Mouse (Mus musculus): ENCODE results near the gene Slc7a10. TPM values are rescaled to one million over a fixed set of nuclear protein-coding genes. Genes with fewer than 3 reads are reported as not detected.

Gene Slc7a10
- polyA plus RNA-seq, 1 experiment from 2014 or later: 0.16 TPM

DNA sequence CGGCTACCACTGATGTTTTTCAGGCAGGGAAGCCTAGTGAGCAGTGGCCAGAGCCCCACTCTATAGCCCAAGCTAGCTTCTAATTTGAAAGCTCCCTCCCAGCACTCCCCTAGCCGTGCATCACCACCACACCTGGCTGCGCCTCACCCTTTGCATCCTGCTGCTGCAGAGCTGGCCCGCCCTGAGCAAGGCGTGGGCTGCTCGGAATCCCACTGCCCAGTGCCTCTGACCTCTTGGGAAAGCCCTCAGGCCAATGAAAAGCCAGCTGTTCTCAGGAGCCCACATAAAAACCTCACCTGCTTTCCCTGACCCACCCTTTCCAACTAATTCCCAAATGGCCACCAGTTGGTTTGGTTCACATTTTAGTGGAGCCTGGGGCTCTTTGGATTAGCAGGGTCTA, 22.1 kb upstream of the Slc7a10 start:
- WGBS: 54% methylated on average over 6 of the region's 6 CpGs
- H3K27ac ChIP-seq (replicated peaks; ENCODE audit: low read depth, low read length): no peak overlapping the region
- no peak overlapping the region for H3K9ac ChIP-seq (ENCODE audit: low read length)
- H3K27me3 ChIP-seq (ENCODE audit: control insufficient read depth, insufficient read depth, low read length): no peaks in the 10 kb centered on the region
- no peaks in the 10 kb centered on the region for H3K9me3 ChIP-seq (ENCODE audit: control insufficient read depth, low read length)
- ATAC-seq (ENCODE audit: insufficient number of reproducible peaks, low FRiP score, low TSS enrichment, low read depth) (no peak), DNase-seq (ENCODE audit: low spot score) (no peak)
- no peak overlapping the region for H3K4me3 ChIP-seq (ENCODE audit: low read depth, low read length)
- no peaks in the 10 kb centered on the region for H3K4me1 ChIP-seq (ENCODE audit: control insufficient read depth, insufficient read depth, low read length)
- H3K4me2 ChIP-seq (ENCODE audit: low read depth, severe bottlenecking): no peak overlapping the region
- no peaks in the 10 kb centered on the region for H3K36me3 ChIP-seq (ENCODE audit: control insufficient read depth, insufficient read depth, low read length)

DNA sequence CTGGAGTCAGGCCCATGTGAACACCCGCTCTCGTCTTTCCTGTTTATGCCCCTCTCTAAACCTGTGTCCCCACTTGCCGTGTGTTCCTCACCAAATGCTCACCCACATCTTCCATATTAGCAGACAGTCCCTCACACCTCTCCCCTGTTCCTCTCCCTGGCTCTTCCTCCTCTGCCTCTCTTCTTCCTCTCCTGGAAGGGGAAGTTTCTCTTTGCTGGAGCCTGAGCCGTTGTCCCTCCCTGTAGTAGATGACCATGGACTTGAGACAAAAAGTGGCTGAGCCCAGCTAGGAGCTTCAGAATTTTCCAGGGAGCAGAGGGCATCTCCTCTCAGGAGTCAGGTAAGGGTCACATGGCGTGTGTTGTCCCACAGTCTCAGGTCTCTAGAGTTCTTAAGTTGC, 19.2 kb upstream of the Slc7a10 start:
- no peaks in the 10 kb centered on the region for H3K9me3 ChIP-seq (ENCODE audit: control insufficient read depth, low read length)
- H3K27ac ChIP-seq (replicated peaks; ENCODE audit: low read depth, low read length): no peak overlapping the region
- DNase-seq (ENCODE audit: low spot score): no peak
- no peaks in the 10 kb centered on the region for H3K4me1 ChIP-seq (ENCODE audit: control insufficient read depth, insufficient read depth, low read length)
- H3K9ac ChIP-seq (ENCODE audit: low read length): no peak overlapping the region
- H3K4me3 ChIP-seq (ENCODE audit: low read depth, low read length): no peak overlapping the region
- no peak for ATAC-seq (ENCODE audit: insufficient number of reproducible peaks, low FRiP score, low TSS enrichment, low read depth)
- 78% methylated on average over 5 of the region's 5 CpGs for WGBS
- H3K36me3 ChIP-seq (ENCODE audit: control insufficient read depth, insufficient read depth, low read length): no peaks in the 10 kb centered on the region
- no peaks in the 10 kb centered on the region for H3K27me3 ChIP-seq (ENCODE audit: control insufficient read depth, insufficient read depth, low read length)
- H3K4me2 ChIP-seq (ENCODE audit: low read depth, severe bottlenecking): no peak overlapping the region

GRCm38 (mm10) chr7:35167925-35168324, 18.3 kb upstream of the Slc7a10 start:
- Histone ChIP-seq H3K4me1 (ENCODE audit: control insufficient read depth, insufficient read depth, low read length) (no peaks in the 10 kb centered on the region), H3K4me3 (ENCODE audit: low read depth, low read length) (no peak overlapping the region), H3K4me2 (ENCODE audit: low read depth, severe bottlenecking) (no peak overlapping the region), H3K27ac (replicated peaks; ENCODE audit: low read depth, low read length) (no peak overlapping the region), H3K9ac (ENCODE audit: low read length) (no peak overlapping the region), H3K27me3 (ENCODE audit: control insufficient read depth, insufficient read depth, low read length) (no peaks in the 10 kb centered on the region), H3K9me3 (ENCODE audit: control insufficient read depth, low read length) (no peaks in the 10 kb centered on the region), H3K36me3 (ENCODE audit: control insufficient read depth, insufficient read depth, low read length) (no peaks in the 10 kb centered on the region)
- DNase-seq (ENCODE audit: low spot score): no peak
- no peak for ATAC-seq (ENCODE audit: insufficient number of reproducible peaks, low FRiP score, low TSS enrichment, low read depth)
- 60% methylated on average over 2 of the region's 2 CpGs for WGBS

DNA sequence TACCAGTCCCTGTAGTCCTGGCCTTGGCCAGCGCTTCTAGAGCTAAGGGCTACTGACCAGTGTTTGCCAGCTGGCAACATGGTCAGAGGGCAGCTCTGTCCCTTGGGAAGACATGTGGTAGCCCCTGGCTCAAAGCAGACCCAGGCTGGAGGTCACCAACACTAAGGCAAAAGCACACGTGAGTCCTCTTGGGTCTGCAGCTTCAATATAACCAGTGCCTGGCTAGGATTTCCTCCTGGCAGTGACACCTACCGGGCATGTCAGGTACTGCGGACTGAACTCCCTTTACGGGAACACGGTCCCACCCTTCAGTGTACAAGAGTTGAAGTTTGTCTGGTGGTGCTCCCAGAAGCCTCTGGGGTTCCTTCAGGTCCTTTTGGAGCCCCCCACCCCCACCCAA, 16.8 kb upstream of the Slc7a10 start:
- WGBS: 15% methylated on average over 6 of the region's 6 CpGs
- Histone ChIP-seq H3K4me1 (ENCODE audit: control insufficient read depth, insufficient read depth, low read length) (no peaks in the 10 kb centered on the region), H3K36me3 (ENCODE audit: control insufficient read depth, insufficient read depth, low read length) (no peaks in the 10 kb centered on the region), H3K27ac (replicated peaks; ENCODE audit: low read depth, low read length) (no peak overlapping the region), H3K27me3 (ENCODE audit: control insufficient read depth, insufficient read depth, low read length) (no peaks in the 10 kb centered on the region), H3K9ac (ENCODE audit: low read length) (no peak overlapping the region), H3K4me2 (ENCODE audit: low read depth, severe bottlenecking) (no peak overlapping the region), H3K9me3 (ENCODE audit: control insufficient read depth, low read length) (no peaks in the 10 kb centered on the region), H3K4me3 (ENCODE audit: low read depth, low read length) (no peak overlapping the region)
- ATAC-seq (ENCODE audit: insufficient number of reproducible peaks, low FRiP score, low TSS enrichment, low read depth): no peak
- peak; percentile 93 for DNase-seq (ENCODE audit: low spot score)

DNA sequence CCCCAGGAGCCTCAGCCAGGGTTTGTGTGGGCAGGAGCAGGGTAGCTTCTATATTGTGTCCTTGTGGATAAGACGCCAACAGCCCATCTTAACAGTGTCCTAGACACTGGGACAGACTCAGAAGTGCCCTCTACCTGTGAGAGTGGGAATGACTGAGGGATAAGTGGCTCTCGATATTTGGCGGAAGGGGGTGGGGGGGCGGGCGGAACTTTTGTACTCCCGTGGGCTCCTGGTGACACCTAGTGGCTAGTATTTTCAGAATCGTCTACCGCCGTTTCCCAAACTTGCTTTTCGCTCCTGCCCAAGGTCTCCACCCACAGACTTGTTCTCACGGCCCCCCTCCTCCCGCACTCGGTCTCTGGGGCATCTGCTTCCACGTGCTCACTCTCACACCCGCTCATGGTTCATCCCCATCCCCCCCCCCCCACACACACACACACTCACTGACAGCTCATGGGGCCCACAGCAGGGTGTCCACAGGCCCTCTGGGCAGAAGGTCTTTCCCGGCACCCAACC, 14.3 kb upstream of the Slc7a10 start:
- DNase-seq (ENCODE audit: low spot score) (peak; percentile 88), ATAC-seq (ENCODE audit: insufficient number of reproducible peaks, low FRiP score, low TSS enrichment, low read depth) (peak; percentile 44; the same call in 1 of the 2 replicates)
- H3K9me3 ChIP-seq (ENCODE audit: control insufficient read depth, low read length): no peaks in the 10 kb centered on the region
- no peaks in the 10 kb centered on the region for H3K36me3 ChIP-seq (ENCODE audit: control insufficient read depth, insufficient read depth, low read length)
- 4% methylated on average over 16 of the region's 16 CpGs for WGBS
- no peak overlapping the region for H3K4me3 ChIP-seq (ENCODE audit: low read depth, low read length)
- H3K27ac ChIP-seq (replicated peaks; ENCODE audit: low read depth, low read length): no peak overlapping the region
- no peaks in the 10 kb centered on the region for H3K27me3 ChIP-seq (ENCODE audit: control insufficient read depth, insufficient read depth, low read length)
- H3K4me2 ChIP-seq (ENCODE audit: low read depth, severe bottlenecking): 0 out of 2 replicates have a peak overlapping the region, but pooled peaks have one; percentile 24
- no peak overlapping the region for H3K9ac ChIP-seq (ENCODE audit: low read length)
- H3K4me1 ChIP-seq (ENCODE audit: control insufficient read depth, insufficient read depth, low read length): no peaks in the 10 kb centered on the region

- Histone ChIP-seq H3K4me2 (ENCODE audit: low read depth, severe bottlenecking) (no peak overlapping the region), H3K27ac (replicated peaks; ENCODE audit: low read depth, low read length) (no peak overlapping the region), H3K36me3 (ENCODE audit: control insufficient read depth, insufficient read depth, low read length) (no peaks in the 10 kb centered on the region), H3K4me1 (ENCODE audit: control insufficient read depth, insufficient read depth, low read length) (no peaks in the 10 kb centered on the region), H3K27me3 (ENCODE audit: control insufficient read depth, insufficient read depth, low read length) (no peaks in the 10 kb centered on the region), H3K9me3 (ENCODE audit: control insufficient read depth, low read length) (no peaks in the 10 kb centered on the region), H3K9ac (ENCODE audit: low read length) (no peak overlapping the region), H3K4me3 (ENCODE audit: low read depth, low read length) (no peak overlapping the region)
- no peak for DNase-seq (ENCODE audit: low spot score)
- ATAC-seq (ENCODE audit: insufficient number of reproducible peaks, low FRiP score, low TSS enrichment, low read depth): no peak
- 76% methylated on average over 4 of the region's 4 CpGs for WGBS
These were observed 13.7 kb upstream of the Slc7a10 start for GRCm38 (mm10) chr7:35172519-35172918.

DNA sequence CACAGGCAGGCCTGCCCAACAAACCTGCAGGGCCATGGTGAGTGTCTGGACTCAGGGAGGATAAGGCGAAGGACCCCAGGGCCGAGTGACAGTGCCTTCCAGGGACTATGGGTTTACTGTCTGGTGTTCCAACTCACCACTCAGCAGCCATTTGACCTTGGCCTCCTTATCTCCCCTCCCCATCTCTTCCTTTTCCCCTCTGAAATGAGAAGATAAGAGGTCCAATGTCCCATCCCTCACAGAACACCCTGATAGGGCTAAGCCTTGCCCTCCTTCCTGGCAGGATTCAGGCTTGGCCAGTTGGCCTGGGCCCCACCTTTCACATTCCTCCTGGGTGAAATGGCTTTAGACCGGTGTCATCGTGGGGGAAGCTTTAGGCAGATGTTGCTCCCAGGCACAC, 10.7 kb upstream of the Slc7a10 start:
- H3K27ac ChIP-seq (replicated peaks; ENCODE audit: low read depth, low read length): no peak overlapping the region
- no peak overlapping the region for H3K4me2 ChIP-seq (ENCODE audit: low read depth, severe bottlenecking)
- 79% methylated on average over 4 of the region's 4 CpGs for WGBS
- no peaks in the 10 kb centered on the region for H3K36me3 ChIP-seq (ENCODE audit: control insufficient read depth, insufficient read depth, low read length)
- ATAC-seq (ENCODE audit: insufficient number of reproducible peaks, low FRiP score, low TSS enrichment, low read depth) (no peak), DNase-seq (ENCODE audit: low spot score) (no peak)
- no peaks in the 10 kb centered on the region for H3K27me3 ChIP-seq (ENCODE audit: control insufficient read depth, insufficient read depth, low read length)
- H3K9me3 ChIP-seq (ENCODE audit: control insufficient read depth, low read length): no peaks in the 10 kb centered on the region; the same call in 1 of the 2 replicates
- no peak overlapping the region for H3K9ac ChIP-seq (ENCODE audit: low read length)
- no peak overlapping the region for H3K4me3 ChIP-seq (ENCODE audit: low read depth, low read length)
- H3K4me1 ChIP-seq (ENCODE audit: control insufficient read depth, insufficient read depth, low read length): no peaks in the 10 kb centered on the region

DNA sequence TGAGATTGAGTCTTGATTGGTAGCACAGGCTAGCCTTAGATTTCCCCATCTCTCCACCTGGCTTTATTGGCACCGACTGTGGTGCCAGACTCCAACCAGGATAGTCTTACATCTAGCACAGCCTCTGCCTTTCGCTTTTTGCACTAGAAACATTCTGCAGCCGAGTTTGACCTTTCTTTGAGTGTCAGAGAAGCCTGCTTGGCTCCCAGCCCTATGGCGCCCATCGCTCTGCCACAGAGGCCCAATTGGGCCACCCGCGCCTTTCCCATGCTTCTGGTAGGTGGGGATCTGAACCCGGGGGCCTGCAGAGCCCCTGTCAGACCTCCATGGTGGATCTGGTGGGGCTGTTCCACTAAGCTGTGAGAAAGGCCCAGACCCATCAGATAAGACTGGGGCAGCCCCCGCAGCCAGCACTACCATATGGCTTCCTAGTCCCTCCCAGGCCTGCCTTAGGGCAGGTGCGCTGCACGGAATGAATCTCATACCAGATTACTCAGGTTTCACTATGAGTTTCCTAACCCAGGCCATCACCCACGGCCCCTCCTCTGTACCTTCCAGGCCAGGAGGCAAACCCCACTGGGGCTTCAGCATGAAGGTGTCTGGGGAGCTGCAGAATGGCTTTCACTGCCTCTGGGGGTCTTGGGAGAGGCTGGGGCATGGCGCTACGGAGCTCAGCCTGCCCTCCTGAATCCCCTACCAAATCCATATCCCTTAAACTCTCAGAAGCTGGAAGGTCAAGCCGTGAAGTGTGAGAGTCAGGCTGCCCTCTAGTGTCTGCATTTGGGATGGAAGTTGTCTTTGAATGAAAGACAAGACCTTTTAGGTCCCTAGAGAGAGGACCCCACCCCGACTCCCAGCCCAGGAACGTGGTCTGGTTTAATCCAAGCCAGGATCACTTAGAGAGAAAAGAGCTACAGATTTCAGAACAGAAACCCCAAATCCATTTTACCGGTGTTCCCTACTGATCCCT, 9.5 kb upstream of the Slc7a10 start:
- DNase-seq (ENCODE audit: low spot score) (peak; percentile 71), ATAC-seq (ENCODE audit: insufficient number of reproducible peaks, low FRiP score, low TSS enrichment, low read depth) (no peak)
- WGBS: 47% methylated on average over 18 of the region's 18 CpGs
- no peak overlapping the region for H3K27ac ChIP-seq (replicated peaks; ENCODE audit: low read depth, low read length)
- H3K4me3 ChIP-seq (ENCODE audit: low read depth, low read length): no peak overlapping the region
- H3K9me3 ChIP-seq (ENCODE audit: control insufficient read depth, low read length): no peaks in the 10 kb centered on the region; the same call in 1 of the 2 replicates
- no peaks in the 10 kb centered on the region for H3K27me3 ChIP-seq (ENCODE audit: control insufficient read depth, insufficient read depth, low read length)
- no peaks in the 10 kb centered on the region for H3K4me1 ChIP-seq (ENCODE audit: control insufficient read depth, insufficient read depth, low read length)
- H3K9ac ChIP-seq (ENCODE audit: low read length): no peak overlapping the region
- H3K4me2 ChIP-seq (ENCODE audit: low read depth, severe bottlenecking): no peak overlapping the region
- no peaks in the 10 kb centered on the region for H3K36me3 ChIP-seq (ENCODE audit: control insufficient read depth, insufficient read depth, low read length)
